Mouse (Mus musculus) liver, embryonic 13.5 days (tissue): Measurements from ENCODE around the gene Tbc1d17. TPM values are rescaled to one million over a fixed set of nuclear protein-coding genes. Genes with fewer than 3 reads are reported as not detected.

Experiments used
- ATAC-seq: fragments of 200-750 bp; cut with Nextera tagmentation; 2 replicates; pipeline ENCODE4 v1.8.0; 2017; ENCODE audit warnings: low read depth, mild to moderate bottlenecking, moderate number of reproducible peaks, moderate library complexity
- DNase-seq: peaks from one replicate; pipeline ENCODE4 v3.0.0; 2022
- H3K27ac ChIP-seq: fragments of 300-500 bp; sonication (generic); 2 replicates; pipeline ENCODE4 v1.5.1; 2015; ENCODE audit warnings: moderate library complexity, mild to moderate bottlenecking, inconsistent platforms
- H3K27me3 ChIP-seq: fragments of 300-500 bp; sonication (generic); 2 replicates; pipeline ENCODE4 v1.6.1; 2015; ENCODE audit warnings: mild to moderate bottlenecking, inconsistent platforms
- H3K36me3 ChIP-seq: fragments of 300-500 bp; sonication (generic); 2 replicates; pipeline ENCODE4 v1.6.1; 2015; ENCODE audit warnings: mild to moderate bottlenecking, inconsistent platforms
- H3K4me1 ChIP-seq: fragments of 300-500 bp; sonication (generic); replicated peaks from 2 replicates; pipeline ENCODE4 v1.6.1; 2015; ENCODE audit warnings: inconsistent platforms
- H3K4me2 ChIP-seq: fragments of 300-500 bp; sonication (generic); 2 replicates; pipeline ENCODE4 v1.6.1; 2015; ENCODE audit warnings: inconsistent platforms, mild to moderate bottlenecking, moderate library complexity
- H3K4me3 ChIP-seq: fragments of 300-500 bp; sonication (generic); replicated peaks from 2 replicates; pipeline ENCODE4 v1.5.1; 2015; ENCODE audit warnings: mild to moderate bottlenecking, inconsistent platforms
- H3K9ac ChIP-seq: fragments of 300-500 bp; sonication (generic); 2 replicates; pipeline ENCODE4 v1.6.1; 2015; ENCODE audit warnings: mild to moderate bottlenecking, inconsistent platforms
- H3K9me3 ChIP-seq: fragments of 300-500 bp; sonication (generic); replicated peaks from 2 replicates; pipeline ENCODE4 v1.6.1; 2016; ENCODE audit warnings: inconsistent platforms
- WGBS: fragments of 180-500 bp; shearing (Covaris S2); methylation state at CpG from one replicate; pipeline ENCODE4 v1.1.7; 2015; ENCODE audit not compliant: insufficient replicate concordance; 5-methylcytosine and 5-hydroxymethylcytosine counted together
- polyA plus RNA-seq: library from polyadenylated mRNA; unstranded; fragments of >200 nt; fragmentation: Nextera tagmentation; extraction: Ambion mirVana; gene quantifications from 2 replicates; pipeline ENCODE4 v1.2.1, GENCODE M21; 2015

Gene Tbc1d17
- polyA plus RNA-seq, 1 experiment from 2014 or later, result 29.0 TPM

DNA sequence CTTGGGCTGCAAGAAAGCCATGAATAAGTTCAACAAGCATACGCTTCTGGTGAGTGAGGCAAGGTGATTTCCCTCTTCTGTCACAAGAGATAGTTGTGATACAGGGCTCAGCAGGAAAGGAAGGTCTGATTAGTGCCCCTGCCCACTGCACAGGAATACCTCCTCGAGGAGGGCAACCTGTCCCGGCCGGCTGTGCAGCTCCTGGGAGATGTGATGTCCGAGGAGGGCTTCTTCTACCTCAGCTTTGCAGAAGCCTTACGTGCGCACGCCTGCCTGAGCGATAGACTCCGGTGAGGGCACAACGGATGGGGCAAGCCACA, 9.7 kb downstream of the Tbc1d17 start:
- no peaks in the 10 kb centered on the region for H3K9me3 ChIP-seq
- no peak for ATAC-seq
- H3K4me3 ChIP-seq, result peak overlapping the region; percentile 40
- DNase-seq, result no peak
- WGBS, result 16% methylated on average over 11 of the region's 11 CpGs
- H3K27ac ChIP-seq, result no peak overlapping the region
- H3K4me1 ChIP-seq, result peaks cover 34% of the 10 kb centered on the region
- H3K4me2 ChIP-seq, result peak overlapping the region; percentile 64
- H3K36me3 ChIP-seq, result peaks cover 36% of the 10 kb centered on the region
- H3K27me3 ChIP-seq, result peaks cover 27% of the 10 kb centered on the region
- peak overlapping the region; percentile 41 for H3K9ac ChIP-seq

DNA sequence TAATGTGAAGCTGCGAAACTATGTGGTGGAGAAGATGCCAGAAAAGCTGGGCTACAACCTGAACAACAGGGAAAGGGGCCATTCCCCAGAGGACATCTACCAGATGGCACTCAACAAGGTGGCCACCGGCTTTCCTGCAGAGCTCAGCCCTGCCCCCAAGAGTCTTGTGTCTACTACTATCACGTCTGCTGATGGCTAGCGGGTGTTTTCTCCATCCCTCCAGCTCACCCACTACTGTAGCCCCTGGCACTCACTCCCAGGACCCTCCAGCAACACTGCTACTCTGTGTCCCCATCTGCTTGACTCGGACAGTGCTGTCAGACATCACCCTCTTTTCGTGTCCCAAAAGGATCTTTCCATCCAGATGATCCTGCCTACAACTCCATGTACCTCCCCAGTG, 10.8 kb downstream of the Tbc1d17 start:
- peaks cover 27% of the 10 kb centered on the region for H3K27me3 ChIP-seq
- no peak for ATAC-seq
- peaks cover 26% of the 10 kb centered on the region for H3K36me3 ChIP-seq
- no peak for DNase-seq
- no peaks in the 10 kb centered on the region for H3K9me3 ChIP-seq
- no peak overlapping the region for H3K9ac ChIP-seq
- no peak overlapping the region for H3K4me2 ChIP-seq
- 75% methylated on average over 6 of the region's 6 CpGs for WGBS
- no peak overlapping the region for H3K27ac ChIP-seq
- peaks cover 27% of the 10 kb centered on the region for H3K4me1 ChIP-seq
- H3K4me3 ChIP-seq, result no peak overlapping the region

DNA sequence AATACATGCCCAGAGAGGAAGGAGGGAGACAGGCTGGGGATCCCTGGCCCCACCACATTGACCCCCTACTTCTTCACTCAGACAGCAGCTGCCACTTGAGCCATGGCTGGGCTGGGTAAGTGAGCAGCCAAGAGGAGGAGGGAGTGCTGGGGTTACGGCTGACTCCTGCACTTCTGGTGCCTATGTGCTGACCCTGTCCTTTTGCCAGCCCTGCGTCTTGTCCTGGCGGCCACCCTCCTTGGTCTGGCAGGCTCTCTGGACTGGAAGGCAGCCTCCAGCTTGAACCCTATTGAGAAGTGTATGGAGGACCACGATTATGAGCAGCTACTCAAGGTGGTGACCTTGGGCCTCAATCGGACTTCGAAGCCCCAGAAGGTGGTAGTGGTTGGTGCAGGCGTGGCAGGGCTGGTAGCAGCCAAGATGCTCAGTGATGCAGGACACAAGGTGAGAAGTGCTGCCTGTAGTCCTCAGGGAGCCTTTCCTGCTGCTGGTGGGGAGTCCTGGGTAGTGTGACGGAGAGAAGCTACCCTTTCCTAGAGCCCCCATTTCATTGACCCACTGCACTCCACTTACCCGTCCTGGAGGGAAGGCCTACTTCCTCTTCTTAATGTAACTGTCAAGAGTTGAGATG, 12.3 kb downstream of the Tbc1d17 start:
- no peak for ATAC-seq
- WGBS, result 75% methylated on average over 9 of the region's 9 CpGs
- DNase-seq, result no peak
- H3K4me2 ChIP-seq, result no peak overlapping the region
- no peak overlapping the region for H3K4me3 ChIP-seq
- peaks cover 22% of the 10 kb centered on the region for H3K4me1 ChIP-seq
- peaks cover 21% of the 10 kb centered on the region for H3K36me3 ChIP-seq
- H3K27ac ChIP-seq, result no peak overlapping the region
- peaks cover 27% of the 10 kb centered on the region for H3K27me3 ChIP-seq
- H3K9me3 ChIP-seq, result no peaks in the 10 kb centered on the region
- no peak overlapping the region for H3K9ac ChIP-seq

DNA sequence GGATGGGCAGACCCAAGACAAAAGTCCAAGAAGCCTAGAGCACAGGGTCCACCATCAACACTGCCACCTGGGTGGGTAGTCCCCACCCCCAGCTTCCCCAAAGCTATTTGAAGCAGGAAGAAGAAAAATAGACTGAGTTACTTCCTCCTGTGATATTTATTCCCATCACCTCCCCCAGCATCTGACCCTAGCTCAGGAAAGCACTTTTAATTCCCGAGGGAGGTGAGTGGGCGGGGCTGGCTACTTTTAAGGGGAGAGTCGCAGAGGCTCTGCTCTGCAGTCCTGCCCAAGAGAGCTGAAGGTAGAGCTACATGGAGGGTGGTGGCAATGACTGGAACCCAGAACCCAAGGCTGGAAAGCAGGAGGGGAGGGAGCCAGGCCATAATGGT, 12.9 kb downstream of the Tbc1d17 start:
- Histone ChIP-seq H3K9me3 (no peaks in the 10 kb centered on the region), H3K27me3 (peaks cover 27% of the 10 kb centered on the region), H3K4me1 (peaks cover 22% of the 10 kb centered on the region), H3K27ac (no peak overlapping the region), H3K36me3 (peaks cover 23% of the 10 kb centered on the region), H3K9ac (no peak overlapping the region), H3K4me2 (no peak overlapping the region), H3K4me3 (no peak overlapping the region)
- DNase-seq, result no peak
- ATAC-seq, result no peak
- WGBS, result 37% methylated on average over 3 of the region's 3 CpGs

DNA sequence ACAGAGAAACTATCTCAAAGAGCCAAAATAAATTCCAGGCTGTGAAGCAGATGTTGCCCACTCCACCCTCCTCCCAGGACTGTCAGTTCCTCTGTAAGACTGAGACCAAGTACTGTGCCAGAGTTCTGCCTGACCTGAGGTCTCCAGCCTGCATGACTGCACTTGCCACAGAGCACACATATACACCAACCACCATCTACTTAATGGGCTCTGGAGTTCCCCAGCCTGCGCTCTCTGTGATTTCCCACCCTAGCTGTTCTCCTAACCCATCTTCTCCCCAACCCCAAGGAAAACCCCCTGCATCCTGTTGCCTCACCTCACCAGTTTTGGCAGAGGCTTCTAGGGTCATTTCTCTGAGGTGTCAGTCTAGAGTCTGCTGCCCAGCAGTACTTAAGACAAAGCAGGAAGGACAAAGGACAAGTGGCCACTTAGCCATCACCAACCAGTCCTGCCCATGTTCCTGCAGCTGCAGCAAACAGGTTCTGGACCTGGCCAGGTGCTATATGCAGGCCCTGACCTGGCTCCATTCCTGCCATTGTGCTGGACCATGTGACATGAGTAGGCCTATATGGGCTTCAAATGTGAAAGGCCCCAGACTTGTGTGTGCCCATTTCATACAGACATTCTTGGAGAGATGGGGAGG, 13.4 kb downstream of the Tbc1d17 start:
- Histone ChIP-seq H3K4me1 (peaks cover 21% of the 10 kb centered on the region), H3K4me2 (no peak overlapping the region), H3K27ac (no peak overlapping the region), H3K36me3 (peaks cover 23% of the 10 kb centered on the region), H3K9me3 (no peaks in the 10 kb centered on the region), H3K27me3 (peaks cover 22% of the 10 kb centered on the region), H3K9ac (no peak overlapping the region), H3K4me3 (no peak overlapping the region)
- WGBS, result 71% methylated on average over 1 of the region's 1 CpGs
- no peak for DNase-seq
- ATAC-seq, result no peak

DNA sequence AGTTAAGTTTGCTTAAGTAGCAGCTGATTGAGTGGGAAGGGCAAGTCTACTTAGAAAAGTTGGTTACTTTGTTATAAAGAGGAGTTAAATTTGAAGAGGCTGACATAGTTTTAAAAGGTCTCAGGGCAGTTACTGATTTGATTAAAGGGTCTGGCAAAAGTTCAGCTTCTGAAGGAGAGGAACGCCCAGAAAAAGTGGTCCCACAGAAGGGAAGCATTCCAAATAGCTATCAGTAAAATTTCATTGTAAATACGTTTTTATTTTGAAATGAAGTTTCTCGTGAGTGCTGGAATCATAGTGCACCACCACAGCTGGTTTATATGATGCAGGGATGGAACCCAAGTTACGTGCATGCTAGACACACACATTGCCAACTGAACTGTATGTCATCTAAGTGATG, 16.1 kb downstream of the Tbc1d17 start:
- H3K9ac ChIP-seq, result no peak overlapping the region
- H3K4me2 ChIP-seq, result no peak overlapping the region
- no peak overlapping the region for H3K27ac ChIP-seq
- no peaks in the 10 kb centered on the region for H3K27me3 ChIP-seq
- 73% methylated on average over 4 of the region's 4 CpGs for WGBS
- DNase-seq, result no peak
- no peak for ATAC-seq
- no peak overlapping the region for H3K4me3 ChIP-seq
- H3K4me1 ChIP-seq, result peaks cover 4% of the 10 kb centered on the region; the same call in 1 of the 2 replicates
- no peaks in the 10 kb centered on the region for H3K9me3 ChIP-seq
- H3K36me3 ChIP-seq, result peaks cover 48% of the 10 kb centered on the region

DNA sequence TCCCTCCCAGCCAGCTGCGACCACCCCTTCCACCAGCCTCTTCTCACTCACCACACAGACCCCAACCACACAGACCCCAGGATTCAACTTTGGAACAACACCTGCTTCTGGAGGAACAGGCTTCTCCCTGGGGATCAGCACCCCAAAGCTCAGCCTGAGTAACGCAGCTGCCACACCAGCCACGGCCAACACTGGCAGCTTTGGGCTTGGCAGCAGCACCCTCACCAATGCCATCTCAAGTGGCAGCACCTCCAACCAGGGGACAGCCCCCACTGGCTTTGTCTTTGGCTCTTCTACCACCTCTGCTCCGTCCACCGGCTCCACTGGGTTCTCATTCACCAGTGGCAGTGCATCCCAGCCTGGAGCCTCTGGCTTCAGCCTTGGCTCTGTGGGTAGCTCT, 20.2 kb downstream of the Tbc1d17 start:
- no peak overlapping the region for H3K27ac ChIP-seq
- ATAC-seq, result no peak
- 88% methylated on average over 5 of the region's 5 CpGs for WGBS
- peaks cover 29% of the 10 kb centered on the region for H3K4me1 ChIP-seq
- H3K36me3 ChIP-seq, result peaks cover 70% of the 10 kb centered on the region
- no peak overlapping the region for H3K4me3 ChIP-seq
- no peak overlapping the region for H3K9ac ChIP-seq
- no peaks in the 10 kb centered on the region for H3K27me3 ChIP-seq
- H3K9me3 ChIP-seq, result no peaks in the 10 kb centered on the region
- no peak for DNase-seq
- no peak overlapping the region for H3K4me2 ChIP-seq

DNA sequence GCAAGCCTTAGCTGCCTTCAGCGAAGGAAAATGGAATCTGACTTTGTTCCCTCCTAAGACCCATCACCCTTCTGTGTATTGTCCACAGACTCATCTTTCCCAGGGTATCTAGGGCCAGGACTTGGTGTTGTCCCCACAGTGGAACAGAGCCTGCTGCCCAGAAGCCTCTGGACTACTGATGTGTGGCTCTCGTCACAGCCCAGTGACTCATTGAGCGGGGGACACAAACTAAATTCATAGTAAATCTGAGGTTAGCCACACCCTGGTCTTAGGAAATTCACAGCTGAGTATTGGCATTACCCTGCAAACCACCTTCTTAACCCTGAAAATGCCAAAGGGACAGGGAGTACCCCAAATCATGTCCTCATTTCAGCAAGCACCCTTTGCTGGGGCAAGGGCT, 22.1 kb downstream of the Tbc1d17 start:
- H3K27ac ChIP-seq, result no peak overlapping the region
- H3K36me3 ChIP-seq, result peaks cover 75% of the 10 kb centered on the region
- WGBS, result 81% methylated on average over 3 of the region's 3 CpGs
- H3K9ac ChIP-seq, result no peak overlapping the region
- peaks cover 46% of the 10 kb centered on the region for H3K4me1 ChIP-seq
- no peaks in the 10 kb centered on the region for H3K27me3 ChIP-seq
- no peak overlapping the region for H3K4me2 ChIP-seq
- H3K4me3 ChIP-seq, result no peak overlapping the region
- DNase-seq, result no peak
- H3K9me3 ChIP-seq, result no peaks in the 10 kb centered on the region
- no peak for ATAC-seq

DNA sequence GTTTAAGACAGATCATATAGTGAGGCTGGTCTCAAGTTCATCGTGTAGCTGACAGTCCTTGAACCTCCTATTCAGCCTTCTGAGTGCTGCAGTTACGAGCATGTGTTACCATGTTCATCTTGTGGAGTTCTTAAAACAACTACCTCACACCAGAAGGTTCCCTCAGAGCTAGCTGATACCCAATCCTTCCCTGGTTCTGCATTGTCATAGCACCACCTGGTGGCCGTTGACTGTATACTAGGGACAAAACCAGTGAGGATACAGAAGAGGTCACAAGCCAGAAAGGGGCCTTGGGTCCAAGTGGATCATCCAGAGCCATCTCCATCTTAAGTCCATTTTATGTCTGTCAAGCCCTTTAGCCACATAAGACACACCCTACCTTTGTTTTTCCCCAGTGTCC, 24.0 kb downstream of the Tbc1d17 start:
- 21% methylated on average over 3 of the region's 3 CpGs for WGBS
- no peak overlapping the region for H3K9ac ChIP-seq
- no peaks in the 10 kb centered on the region for H3K27me3 ChIP-seq
- H3K4me3 ChIP-seq, result no peak overlapping the region
- no peak overlapping the region for H3K27ac ChIP-seq
- H3K36me3 ChIP-seq, result peaks cover 63% of the 10 kb centered on the region
- ATAC-seq (peak; percentile 37; the same call in 1 of the 2 replicates), DNase-seq (peak; percentile 62)
- no peak overlapping the region for H3K4me2 ChIP-seq
- H3K9me3 ChIP-seq, result no peaks in the 10 kb centered on the region
- H3K4me1 ChIP-seq, result peaks cover 65% of the 10 kb centered on the region

DNA sequence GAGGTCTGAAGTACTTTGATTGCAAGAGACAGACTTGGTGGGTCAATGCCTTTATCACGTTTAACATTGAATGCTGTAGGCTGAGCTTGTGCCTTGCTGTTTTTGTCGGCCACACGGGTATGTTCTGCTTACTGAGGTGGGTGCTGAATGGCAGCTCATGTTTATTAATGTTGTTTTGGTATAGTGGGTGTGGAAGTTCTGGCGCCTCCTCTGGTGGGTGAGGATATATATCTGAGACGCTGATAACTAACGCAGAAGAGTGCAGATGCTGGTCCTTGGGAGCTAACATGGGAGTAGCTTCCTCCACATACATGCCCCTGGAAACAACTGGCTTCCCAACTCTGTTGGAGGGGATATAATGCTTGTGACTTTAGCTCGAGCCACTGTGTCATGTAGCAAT, 25.5 kb downstream of the Tbc1d17 start:
- WGBS, result 27% methylated on average over 7 of the region's 7 CpGs
- Histone ChIP-seq H3K27ac (0 out of 2 replicates have a peak overlapping the region, but pooled peaks have one; percentile 11), H3K9ac (no peak overlapping the region), H3K4me2 (no peak overlapping the region), H3K36me3 (peaks cover 60% of the 10 kb centered on the region), H3K27me3 (no peaks in the 10 kb centered on the region), H3K4me1 (peaks cover 80% of the 10 kb centered on the region), H3K9me3 (no peaks in the 10 kb centered on the region), H3K4me3 (no peak overlapping the region)
- ATAC-seq (no peak), DNase-seq (no peak)

DNA sequence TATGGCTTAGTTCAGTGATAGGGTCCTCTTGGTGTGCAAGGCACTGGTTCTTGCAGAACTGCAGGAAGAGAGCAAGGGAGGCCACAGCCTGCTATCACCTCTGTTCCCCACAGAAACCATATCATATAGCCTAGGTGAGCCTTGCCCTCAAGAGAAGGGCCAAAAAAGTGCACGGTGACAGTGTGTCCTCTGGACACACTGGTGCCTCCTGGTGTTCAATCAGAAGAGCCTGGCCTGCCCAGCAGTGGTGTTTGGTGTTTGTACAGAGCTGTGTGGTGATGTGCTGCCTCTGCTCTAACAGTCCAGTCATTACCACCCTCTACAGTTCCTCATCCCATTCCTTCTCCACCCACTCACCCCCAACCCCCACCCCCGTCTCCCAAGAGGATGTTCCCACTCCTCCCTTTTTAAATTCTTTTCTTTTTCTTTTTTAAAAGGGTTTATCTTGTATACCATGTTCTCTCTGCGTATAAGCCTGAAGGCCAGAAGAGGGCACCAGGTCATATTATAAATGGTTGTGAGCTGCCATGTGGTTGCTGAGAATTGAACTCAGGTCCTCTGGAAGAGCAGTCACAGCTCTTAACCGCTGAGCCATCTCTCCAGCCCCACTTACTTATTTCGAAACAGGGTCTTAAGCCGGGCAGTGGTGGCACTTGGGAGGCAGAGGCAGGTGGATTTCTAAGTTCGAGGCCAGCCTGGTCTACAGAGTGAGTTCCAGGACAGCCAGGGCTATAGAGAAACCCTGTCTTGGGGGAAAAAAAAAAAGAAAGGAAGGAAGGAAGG, 27.0 kb downstream of the Tbc1d17 start:
- DNase-seq (no peak), ATAC-seq (0 out of 2 replicates have a peak, but pooled peaks have one; percentile 18)
- no peak overlapping the region for H3K4me3 ChIP-seq
- H3K36me3 ChIP-seq, result peaks cover 47% of the 10 kb centered on the region
- H3K27me3 ChIP-seq, result no peaks in the 10 kb centered on the region
- no peak overlapping the region for H3K9ac ChIP-seq
- no peak overlapping the region for H3K4me2 ChIP-seq
- H3K27ac ChIP-seq, result 0 out of 2 replicates have a peak overlapping the region, but pooled peaks have one; percentile 9
- H3K9me3 ChIP-seq, result no peaks in the 10 kb centered on the region
- 68% methylated on average over 7 of the region's 7 CpGs for whole genome bisulfite sequencing
- H3K4me1 ChIP-seq, result peaks cover 95% of the 10 kb centered on the region
